Mouse (Mus musculus) heart, adult 11 months (tissue): ENCODE data around the gene Olfr853.

ENCODE experiments used
- DNase-seq: peaks from one replicate; pipeline ENCODE4 v3.0.0; 2022

Olfr853 gene

GRCm38 (mm10) chr9:19540976-19541375, at the start of gene Olfr853:
Olfr853 (minus strand) TSS chr9:19541076.
- DNase-seq = no peak

DNA sequence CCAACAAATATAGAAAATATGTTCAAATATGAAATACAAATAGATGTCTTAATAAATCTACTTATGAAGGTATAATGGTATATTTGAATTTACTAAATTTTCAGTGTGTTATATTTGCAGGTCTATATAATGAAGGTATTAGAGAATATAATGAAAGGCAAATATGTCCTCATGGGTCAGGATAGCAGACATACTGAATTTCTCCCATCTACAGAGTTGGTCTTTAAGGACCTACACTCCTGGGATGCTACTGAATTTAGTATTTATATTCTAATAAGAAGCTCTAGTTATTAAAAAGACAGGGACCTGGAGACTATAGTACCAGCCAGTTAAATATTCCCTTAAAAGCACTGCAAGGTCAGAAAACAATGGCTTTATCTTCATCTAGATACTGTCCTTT, 41.4 kb upstream of the Olfr853 start, which contains the start of gene Olfr855:
Gene Olfr855 (plus strand): TSS at position 301 of the 400 bp plus-strand sequence.
- no peak for DNase-seq

DNA sequence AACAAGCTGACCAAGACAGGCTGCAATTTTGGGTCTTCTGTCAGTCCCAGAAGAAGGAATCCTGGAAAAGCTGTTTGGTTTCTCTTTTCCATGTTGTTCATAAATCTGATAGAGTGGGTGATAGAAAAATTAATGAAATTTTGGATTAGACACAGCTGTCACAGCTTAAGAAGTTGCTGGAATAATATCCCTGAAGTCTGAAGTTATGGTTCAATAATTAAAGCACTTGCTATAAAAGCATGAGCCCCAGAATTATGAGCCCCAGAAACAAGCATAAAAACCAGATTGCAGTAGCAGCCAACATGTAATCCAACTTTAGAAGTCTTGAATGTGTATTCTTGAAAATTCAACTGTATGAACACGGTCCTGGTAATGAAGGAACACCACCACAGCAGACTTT, 26.4 kb upstream of the Olfr853 start, which contains the start of gene Olfr854:
Gene Olfr854 (minus strand): TSS at position 101 of the 400 bp plus-strand sequence.
- DNase-seq = no peak

DNA sequence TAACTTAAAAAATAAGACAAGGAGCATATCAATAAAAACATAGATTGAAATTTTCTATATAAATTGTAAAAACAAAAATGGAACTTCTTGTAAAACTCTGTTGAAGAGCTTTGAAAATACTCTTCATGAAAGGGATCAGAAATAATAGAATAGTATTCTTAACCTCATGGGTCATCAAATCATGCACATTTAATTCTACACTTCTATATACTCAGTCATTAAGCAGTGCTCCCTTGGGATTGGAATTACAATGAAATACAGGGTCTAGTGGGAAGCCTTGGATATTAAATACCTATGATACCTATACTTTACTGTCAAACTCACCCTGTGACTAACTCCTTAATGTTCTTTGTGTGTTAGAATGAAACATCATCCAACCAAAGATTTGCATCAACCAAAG, 47.9 kb downstream of the Olfr853 start, which contains the start of gene Olfr851:
Gene Olfr851 (plus strand): TSS at position 301 of the 400 bp plus-strand sequence.
- DNase-seq = no peak
